Mouse (Mus musculus): ENCODE measurements at regions not wholly inside any gene's neighbourhood (a gene's known extent, or its start where the extent isn't known, plus 50 kb on each side); places are given as distances from the start of the nearest gene placed in this dataset.

DNA sequence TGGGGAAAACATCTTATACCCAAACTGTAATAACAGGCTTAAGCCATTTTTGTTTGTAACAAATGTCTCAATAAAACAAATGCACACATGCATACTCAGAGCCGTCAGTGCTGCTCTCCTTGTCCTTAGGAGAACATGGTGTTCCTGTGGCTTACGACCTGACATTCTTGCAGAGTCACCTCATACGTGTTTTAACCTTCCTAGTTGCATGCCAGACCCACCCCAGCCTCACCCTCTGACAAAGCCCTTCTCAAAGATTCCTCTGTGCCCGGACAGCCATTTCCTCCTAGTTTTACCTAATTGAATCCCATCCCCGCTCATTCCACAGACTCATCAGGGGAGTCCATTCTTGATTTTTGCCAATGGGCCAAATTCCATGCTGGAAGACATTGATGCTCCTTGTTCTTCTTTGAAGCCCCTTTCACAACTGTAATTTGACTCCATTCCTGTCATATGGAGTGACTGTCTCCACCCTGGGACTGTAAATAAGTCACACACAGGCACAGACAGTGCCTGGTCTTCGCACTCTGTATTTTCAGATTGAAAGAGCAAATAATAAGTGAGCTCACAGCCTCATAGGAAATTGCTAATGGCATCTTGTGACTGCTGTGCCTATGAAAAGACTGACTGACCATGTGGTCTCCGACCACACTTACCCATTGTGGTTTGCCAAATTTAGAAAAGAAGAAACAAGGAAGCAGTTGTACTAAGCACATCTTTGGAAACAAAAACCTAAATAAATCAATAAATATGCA lies 206.6 kb upstream of the Gmds start:
- DNase-seq (ENCODE audit: low spot score in 2 of 2) = no peak

DNA sequence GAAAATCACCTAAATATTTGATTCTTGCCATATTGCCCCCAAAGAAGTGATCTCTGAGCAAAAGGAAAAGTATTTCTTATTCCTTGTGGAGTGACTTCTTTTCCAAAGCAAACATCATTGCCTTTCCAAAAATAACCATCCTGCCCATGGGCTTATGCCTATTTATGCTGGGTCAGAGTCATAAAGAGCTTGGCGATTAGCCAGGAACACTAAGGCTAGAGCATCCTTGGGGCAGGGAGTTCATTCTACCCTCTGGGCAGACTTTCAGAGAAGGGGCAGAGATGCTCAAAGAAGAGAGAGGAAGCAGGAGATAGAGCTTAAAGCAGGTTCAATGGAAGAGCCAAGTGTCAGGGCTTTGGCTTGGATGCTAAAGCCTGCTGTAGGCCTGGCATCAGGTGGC lies 203.1 kb upstream of the Gmds start:
- no peak for DNase-seq (ENCODE audit: low spot score in 2 of 2)

DNA sequence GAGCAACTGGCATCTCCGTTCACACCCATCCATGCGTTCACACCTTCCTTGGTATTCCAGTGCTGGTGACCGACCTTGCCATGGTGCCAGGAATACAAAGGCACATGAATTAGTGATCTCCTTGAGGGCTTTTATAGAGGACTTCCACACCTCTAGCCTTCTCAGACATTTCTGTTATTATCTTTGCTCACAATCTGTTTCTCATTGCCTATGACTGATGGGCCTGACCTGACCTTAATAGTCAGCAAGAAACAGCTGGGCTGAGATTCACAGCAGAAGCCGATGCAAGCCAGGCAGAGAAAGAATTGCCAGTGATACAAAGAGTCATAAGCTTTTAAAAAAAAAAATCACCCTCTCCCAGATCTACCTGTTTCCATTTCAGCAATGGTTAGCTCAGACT lies 197.7 kb upstream of the Gmds start:
- DNase-seq (ENCODE audit: low spot score in 2 of 2) = no peak

GRCm38 (mm10) chr13:32535602-32536001 lies 197.1 kb upstream of the Gmds start:
- no peak for DNase-seq (ENCODE audit: low spot score in 2 of 2)

DNA sequence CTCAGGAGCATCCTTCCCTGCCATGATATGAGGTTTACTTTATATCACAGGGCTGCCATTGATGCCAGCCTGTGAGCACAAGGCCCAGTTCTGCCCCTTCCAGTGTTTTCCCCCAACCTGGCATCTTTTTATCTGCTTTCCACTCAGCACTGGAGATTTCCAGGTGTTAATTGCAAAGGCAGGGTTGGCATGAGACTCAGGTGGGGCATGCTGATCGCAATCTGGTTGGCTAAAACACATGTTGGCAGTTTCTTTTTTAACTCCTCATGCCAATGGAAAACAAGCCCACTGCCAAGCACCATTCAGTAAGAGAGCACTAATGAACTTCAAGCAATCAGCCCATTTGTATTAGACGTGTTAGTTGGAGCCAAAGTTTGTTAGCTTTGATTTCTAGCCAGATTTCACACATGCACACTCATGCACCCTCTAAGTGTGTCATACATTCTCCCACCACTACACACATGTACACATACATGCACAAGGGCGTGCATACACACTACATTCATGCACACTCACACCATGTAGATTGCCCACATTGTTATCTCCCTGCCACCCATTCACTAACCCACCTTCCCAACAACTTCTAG lies 192.5 kb upstream of the Gmds start:
- no peak for DNase-seq (ENCODE audit: low spot score in 2 of 2)

DNA sequence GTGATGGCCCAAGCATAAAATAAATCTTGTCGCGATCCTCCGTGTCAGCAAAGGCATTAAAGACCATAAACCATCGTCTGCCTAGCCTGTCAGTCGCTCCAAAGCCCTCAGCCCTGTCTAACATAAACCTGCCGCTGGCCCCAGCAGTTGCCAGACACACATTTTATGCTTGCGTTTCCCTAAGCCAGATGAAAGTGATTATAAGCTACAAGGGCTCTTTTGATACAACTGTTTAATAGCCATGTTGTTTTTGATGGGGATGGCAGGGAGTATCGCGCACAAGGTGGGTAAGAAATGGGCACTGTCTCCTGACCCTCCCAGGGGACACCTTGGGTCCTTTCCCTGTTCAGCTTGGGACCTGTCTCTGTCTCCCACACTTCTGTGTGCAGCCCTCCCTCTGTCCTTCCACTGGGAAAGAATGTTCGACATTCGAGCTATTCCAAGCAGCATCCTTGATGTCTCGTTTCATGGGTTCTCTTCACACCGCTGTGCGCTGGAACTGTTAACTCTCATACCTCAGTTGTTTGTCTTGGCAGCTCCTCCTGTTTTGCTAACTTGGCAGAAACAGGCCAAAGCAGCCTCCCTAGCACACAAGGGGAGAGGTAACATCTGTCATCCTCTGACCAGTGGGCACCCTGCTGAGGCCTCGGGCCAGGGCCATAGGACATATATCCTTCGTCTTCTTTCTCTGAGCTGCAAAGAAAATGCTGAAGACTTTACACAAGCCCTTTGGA lies 180.2 kb upstream of the Gmds start:
- no peak for DNase-seq (ENCODE audit: low spot score in 2 of 2)

DNA sequence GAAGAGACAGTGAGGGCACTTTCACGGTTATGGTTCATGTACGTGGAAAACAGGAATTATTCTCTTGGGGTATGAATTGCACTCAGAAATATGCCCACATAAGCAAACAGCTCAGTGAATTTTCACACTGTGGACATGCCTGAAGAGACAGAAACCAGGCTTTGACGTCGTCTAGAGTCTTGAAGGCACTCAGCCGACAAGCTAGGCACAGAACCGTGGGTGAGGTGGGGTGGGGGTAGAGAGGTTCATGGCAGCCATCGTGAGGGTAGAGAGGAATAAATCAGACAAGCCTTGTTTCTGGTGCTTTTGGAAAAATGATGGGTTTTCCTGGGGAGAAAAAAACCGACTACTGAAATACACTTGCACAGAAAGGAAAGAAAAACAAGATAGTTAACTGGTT lies 179.0 kb upstream of the Gmds start:
- no peak for DNase-seq (ENCODE audit: low spot score in 2 of 2)

DNA sequence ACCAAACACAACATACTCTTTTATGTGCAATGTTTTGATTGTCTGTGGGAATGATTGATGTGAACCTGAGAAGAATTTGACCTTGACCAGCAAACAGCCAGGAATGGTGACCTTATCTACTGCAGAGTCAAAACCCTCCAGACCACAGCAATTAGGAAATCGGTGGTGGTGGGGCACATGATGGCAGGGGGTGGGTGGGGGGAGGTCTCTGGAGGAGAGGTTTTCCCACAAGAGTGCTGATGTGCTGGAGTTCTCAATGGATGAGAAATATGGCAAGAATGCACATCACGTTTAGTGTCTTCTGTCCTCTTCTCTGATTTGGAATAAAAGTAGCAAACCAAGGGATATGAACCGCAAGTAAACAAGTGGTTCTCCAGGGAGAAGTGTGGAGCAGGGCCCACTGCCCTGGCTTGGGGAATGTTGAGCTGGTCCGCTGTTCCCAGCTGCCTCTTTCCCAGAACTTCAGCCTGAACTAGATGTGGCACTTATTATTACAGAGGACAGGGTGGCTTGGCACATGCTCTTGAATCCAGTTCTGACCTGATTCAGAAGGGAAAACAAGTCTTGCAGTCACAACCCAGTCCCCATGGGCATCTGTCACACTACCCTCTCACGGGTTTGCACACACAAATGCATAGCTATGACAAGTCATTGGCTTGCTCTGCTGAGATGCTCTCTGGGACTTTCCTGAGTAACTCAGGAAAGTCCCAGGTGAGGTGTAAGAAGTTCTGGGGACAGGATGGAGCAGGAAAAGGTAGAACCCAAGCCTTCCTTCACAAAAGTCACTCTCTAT lies 170.9 kb upstream of the Gmds start:
- no peak for DNase-seq (ENCODE audit: low spot score in 2 of 2)

- no peak for DNase-seq (ENCODE audit: low spot score in 2 of 2)
Measured at GRCm38 (mm10) chr13:32508447-32508846, 169.9 kb upstream of the Gmds start.

DNA sequence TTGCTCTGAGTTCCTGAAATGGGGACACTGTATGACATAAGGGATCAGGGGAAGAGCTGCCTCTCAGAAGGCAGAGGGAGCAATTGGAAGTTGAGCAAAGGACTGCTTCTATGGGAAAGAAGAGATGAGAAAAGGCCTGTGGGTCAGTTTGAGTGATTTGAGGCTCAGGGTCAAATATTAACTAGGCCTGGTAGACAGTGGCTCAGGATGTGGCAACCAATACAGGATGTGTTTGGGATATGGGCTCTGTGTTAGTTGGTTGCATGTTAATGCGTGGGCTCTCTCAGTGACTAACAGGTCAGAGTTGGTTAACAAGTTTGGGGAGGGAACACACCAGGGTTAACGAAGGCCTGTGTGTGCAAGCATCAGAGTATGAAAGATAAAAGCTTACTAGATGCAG lies 169.3 kb upstream of the Gmds start:
- no peak for DNase-seq (ENCODE audit: low spot score in 2 of 2)

DNA sequence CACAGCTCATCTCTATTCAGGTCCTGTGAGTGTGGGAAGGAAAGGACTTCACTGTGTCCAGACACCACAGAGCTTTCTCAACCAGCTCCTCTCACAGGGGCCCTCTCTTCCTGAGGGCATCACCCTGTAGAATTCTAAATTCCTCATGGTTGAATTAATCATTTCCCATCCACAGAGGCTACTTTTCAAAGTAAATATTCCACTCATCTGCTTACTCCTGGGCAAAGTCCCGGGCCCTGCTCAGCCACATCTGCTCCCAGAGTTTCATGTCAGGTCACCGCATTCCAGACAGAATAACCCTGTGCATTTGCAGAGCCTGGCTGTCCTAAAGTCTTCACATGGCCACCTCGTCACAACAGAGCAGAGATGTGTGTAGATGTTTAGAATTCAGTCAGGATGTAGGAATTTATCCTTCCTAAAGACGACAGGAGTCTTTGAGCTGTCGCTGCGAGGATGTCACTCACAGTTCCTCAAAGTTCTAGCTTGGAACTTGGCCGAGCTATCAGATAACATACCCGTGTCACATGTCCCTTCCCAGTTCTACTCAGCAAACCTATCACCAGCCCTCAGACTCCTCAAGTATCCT lies 159.8 kb upstream of the Gmds start:
- DNase-seq (ENCODE audit: low spot score in 2 of 2) = no peak

DNA sequence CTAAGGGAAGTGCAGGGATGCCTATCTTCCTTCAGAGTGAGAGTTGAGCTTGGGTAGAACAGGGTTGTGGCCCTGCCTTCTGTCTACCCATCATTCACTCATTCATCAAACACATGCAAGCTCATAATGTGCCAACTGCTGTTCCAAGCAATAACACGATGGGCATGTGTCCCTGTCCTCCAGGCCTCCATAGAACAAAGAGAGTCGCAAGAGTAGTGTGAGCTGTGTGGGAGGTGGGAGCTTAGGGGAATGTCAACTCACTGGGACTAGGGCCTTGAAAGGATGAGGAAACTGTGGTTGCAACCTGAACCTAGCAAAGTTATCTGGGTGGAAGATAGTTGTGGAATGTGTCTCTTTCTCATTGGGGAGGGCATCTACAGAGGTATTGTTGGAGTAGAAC lies 157.7 kb upstream of the Gmds start:
- DNase-seq (ENCODE audit: low spot score in 2 of 2) = no peak

GRCm38 (mm10) chr13:32495063-32495462 lies 156.5 kb upstream of the Gmds start:
- no peak for DNase-seq (ENCODE audit: low spot score in 2 of 2)

DNA sequence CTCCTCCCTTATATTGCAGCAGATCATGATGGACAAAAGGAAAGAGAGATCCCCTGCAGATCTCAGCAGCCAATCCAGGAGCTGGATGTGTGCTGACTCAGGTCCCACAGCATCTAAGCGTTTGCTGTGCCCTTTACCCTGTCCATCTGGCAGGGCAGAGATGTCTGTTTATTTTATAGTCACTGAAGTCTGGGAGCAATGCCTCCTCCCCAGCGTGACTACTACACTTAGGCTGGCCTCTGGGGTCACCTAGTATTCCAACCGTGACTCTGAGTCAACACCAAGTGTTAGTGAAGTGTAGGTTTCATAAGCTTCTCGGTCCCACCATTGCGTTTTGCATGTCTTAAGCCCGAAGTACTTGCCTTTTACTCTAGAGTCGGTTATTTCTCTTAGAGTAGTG lies 155.3 kb upstream of the Gmds start:
- no peak for DNase-seq (ENCODE audit: low spot score in 2 of 2)

DNA sequence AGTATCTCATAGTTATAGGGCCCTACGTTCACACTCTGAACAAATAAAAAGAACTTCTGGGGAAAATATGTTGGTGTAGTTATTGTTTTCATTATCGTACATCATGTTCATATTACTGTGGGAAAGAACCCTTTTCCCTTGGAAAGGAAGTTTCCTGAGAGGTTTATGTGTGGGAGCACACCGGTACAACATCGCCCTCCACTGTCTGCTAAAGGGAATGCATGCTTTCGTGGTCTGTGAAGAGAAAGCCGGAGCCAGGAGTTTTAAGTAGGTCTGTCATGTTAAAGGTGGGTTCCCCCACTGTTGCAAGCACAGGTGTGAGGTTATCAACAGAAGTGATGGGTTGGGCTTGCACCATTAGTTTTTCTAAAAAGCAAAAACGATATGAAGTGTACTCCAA lies 154.8 kb upstream of the Gmds start:
- DNase-seq (ENCODE audit: low spot score in 2 of 2) = peak in 1 of 2 experiments; percentile 40

DNA sequence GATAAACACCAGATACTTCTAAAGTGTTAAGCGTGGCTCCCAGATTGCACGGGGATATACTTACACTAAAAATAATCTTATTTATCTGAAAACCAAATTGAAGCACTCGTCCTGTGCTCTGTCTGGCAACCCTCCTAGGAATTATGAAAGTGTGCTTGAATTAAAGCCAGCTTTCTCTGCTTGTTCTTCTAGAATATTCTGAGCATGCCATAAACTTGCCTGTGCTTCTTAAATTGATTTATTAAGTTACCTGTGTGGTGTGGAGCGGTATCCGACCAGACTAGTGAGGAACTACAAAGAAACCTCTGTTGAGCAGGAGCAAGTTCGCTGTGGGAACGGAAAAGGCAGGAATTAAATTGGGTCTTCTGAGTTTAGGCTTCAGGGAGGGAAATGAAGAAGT lies 154.0 kb upstream of the Gmds start:
- DNase-seq (ENCODE audit: low spot score in 2 of 2) = no peak

DNA sequence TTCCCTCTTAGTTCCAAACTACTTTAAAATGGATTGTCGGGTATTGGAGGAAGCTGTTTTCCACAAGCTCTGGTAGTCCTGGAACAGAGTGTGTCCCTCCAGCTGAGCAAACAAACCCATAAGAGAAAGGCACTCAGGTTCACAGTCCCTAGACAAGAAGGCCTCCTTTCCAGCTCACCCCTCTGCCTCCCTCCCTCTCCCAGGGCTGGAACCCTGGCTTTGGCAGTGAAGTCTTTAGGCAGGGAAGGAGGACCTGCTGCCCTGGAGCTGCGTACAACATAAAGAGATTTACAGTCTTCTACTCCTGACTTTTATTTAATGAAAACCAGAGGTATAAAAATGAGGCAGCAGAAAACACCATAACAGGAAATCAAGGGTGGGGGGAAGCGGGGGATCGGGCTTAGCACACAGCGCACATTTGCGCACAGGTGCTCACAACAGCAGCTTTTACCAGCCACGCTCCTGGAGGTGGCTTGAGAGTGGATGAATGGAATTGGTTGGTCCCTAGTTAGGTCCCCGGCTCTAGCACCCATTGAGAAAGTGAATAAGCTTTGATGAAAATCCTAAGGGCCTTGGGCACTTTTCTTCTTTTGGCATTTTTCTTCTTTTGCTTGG lies 143.0 kb upstream of the Gmds start:
- no peak for DNase-seq (ENCODE audit: low spot score in 2 of 2)

DNA sequence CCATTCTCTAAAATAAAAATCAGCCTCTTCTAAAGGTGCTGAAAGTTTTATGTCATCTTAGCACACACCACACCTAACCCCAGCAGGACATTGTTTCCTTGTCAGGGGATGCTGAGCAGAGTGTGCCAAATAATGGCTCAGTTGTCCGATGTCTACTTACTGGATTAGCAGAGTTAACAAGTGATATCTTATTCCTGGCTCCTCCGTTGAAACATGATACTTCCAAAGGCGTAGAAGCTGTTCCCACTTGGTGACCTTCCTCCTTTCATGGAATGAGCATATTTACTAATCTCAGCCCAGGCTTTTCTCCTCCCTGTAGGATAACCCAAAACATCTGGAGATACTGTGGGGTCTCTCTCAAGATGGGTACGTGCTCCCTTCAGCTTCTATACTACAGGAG lies 141.5 kb upstream of the Gmds start:
- DNase-seq (ENCODE audit: low spot score in 2 of 2) = no peak

DNA sequence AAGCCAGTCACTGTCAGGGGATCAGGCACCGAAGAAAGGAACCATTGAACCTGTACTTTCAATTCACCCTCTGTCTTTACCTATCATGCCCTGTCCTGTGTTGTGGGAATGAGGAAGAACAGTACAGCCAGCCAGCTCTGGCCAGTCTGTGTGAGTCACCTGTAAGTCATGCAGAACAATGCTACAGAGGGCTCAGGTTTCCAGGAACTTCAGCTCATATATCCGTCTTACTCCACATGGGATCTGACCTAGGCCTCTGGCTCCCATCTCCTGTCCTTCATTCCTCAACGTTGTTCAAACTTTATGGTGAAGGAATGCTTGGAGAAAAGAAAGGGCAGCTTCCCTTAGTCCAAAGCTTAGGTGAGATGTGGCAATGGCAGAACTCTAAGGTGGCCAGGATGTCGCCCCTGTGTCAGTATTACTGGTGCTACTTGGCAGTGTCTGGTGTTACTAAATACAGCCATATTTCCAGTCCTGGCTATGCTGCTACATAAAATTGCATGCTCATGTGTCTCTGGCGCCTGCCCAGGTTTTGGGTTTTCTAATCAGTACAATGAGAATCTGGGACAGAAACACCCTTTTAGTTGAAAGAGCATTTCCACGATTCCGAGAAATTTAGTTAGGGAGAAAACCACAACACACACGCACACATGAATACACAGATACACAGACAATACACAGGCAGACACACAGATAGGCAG lies 140.7 kb upstream of the Gmds start:
- DNase-seq (ENCODE audit: low spot score in 2 of 2) = peak in 1 of 2 experiments; percentile 43

DNA sequence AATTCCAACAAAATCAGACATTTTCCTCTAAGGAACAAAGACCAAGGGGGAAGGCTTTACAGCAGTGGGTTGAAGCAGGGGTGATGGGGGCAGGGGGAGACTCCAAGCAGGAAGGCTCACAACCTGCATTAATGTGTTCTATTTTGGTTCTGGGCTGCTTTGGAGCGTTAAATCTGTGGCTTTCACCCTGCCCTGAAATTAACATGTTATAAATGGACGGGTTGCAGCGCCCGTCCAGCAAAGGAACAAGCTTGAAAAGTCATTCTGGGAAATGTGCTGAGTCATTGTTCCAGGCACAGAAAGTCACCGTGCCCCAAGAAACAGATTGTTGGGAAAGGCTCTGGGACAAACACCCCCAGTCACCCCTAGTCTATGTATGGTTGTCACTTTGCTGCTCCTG lies 127.2 kb upstream of the Gmds start:
- DNase-seq (ENCODE audit: low spot score in 2 of 2) = no peak
